Mouse (Mus musculus): Measurements from ENCODE around the gene Aig1. TPM values are rescaled to one million over a fixed set of nuclear protein-coding genes. Genes with fewer than 3 reads are reported as not detected.
A peak's percentile ranks its signal among the peaks of the same experiment; 100 is the strongest.

Gene Aig1
- polyA plus RNA-seq, 1 experiment from 2014 or later, result 24.2 TPM

- no peaks in the 10 kb centered on the region for H3K36me3 ChIP-seq (replicated peaks)
- WGBS, result 92% methylated on average over 8 of the region's 8 CpGs
- no peaks in the 10 kb centered on the region for H3K9me3 ChIP-seq
- H3K4me3 ChIP-seq, result no peak overlapping the region
- no peak overlapping the region for H3K27ac ChIP-seq (replicated peaks)
- DNase-seq (ENCODE audit: low spot score), result no peak
- H3K27me3 ChIP-seq (replicated peaks; ENCODE audit: low read depth, poor library complexity, severe bottlenecking), result no peaks in the 10 kb centered on the region
- no peaks in the 10 kb centered on the region; the same call in 1 of the 2 replicates for H3K4me1 ChIP-seq
Observed at GRCm38 (mm10) chr10:13685366-13685765, 183.4 kb downstream of the Aig1 start.

DNA sequence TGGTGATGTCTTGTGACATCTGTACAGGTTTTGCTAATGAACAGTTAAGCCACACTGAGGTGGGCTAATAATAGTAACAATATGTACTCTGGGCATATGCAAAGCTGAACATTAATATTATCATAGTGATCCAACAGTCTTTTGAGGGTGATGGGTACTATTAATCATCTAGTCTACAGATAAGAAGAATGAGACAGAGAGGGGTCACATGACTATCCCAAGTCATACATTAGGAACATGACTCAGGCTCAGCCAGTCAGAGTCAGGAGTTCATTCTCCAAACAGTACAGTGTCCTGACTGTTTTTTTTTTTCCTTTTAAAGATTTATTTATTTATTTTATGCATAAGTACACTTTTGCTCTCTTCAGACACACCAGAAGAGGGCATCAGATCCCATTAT lies 184.3 kb downstream of the Aig1 start:
- no peak overlapping the region for H3K4me3 ChIP-seq
- H3K36me3 ChIP-seq (replicated peaks), result no peaks in the 10 kb centered on the region

GRCm38 (mm10) chr10:13682565-13682964 lies 186.2 kb downstream of the Aig1 start:
- no peaks in the 10 kb centered on the region for H3K36me3 ChIP-seq (replicated peaks)
- peak; percentile 21 for DNase-seq (ENCODE audit: low spot score)
- no peaks in the 10 kb centered on the region for H3K27me3 ChIP-seq (replicated peaks; ENCODE audit: low read depth, poor library complexity, severe bottlenecking)
- WGBS, result 56% methylated on average over 3 of the region's 3 CpGs
- H3K4me1 ChIP-seq, result no peaks in the 10 kb centered on the region
- no peak overlapping the region for H3K27ac ChIP-seq (replicated peaks)
- H3K9me3 ChIP-seq, result no peaks in the 10 kb centered on the region
- H3K4me3 ChIP-seq, result no peak overlapping the region

More for the DNA sequence above, 184.3 kb downstream of the Aig1 start:
- no peaks in the 10 kb centered on the region for H3K9me3 ChIP-seq
- DNase-seq (ENCODE audit: low spot score), result no peak
- H3K27ac ChIP-seq (replicated peaks), result no peak overlapping the region
- no peaks in the 10 kb centered on the region; the same call in 1 of the 2 replicates for H3K4me1 ChIP-seq
- H3K27me3 ChIP-seq (replicated peaks; ENCODE audit: low read depth, poor library complexity, severe bottlenecking), result no peaks in the 10 kb centered on the region

GRCm38 (mm10) chr10:13677440-13677839 lies 191.3 kb downstream of the Aig1 start:
- DNase-seq (ENCODE audit: low spot score), result no peak
- Histone ChIP-seq H3K27ac (replicated peaks) (no peak overlapping the region), H3K27me3 (replicated peaks; ENCODE audit: low read depth, poor library complexity, severe bottlenecking) (no peaks in the 10 kb centered on the region), H3K4me3 (no peak overlapping the region), H3K36me3 (replicated peaks) (no peaks in the 10 kb centered on the region), H3K4me1 (no peaks in the 10 kb centered on the region), H3K9me3 (no peaks in the 10 kb centered on the region)
- 92% methylated on average over 2 of the region's 2 CpGs for WGBS

DNA sequence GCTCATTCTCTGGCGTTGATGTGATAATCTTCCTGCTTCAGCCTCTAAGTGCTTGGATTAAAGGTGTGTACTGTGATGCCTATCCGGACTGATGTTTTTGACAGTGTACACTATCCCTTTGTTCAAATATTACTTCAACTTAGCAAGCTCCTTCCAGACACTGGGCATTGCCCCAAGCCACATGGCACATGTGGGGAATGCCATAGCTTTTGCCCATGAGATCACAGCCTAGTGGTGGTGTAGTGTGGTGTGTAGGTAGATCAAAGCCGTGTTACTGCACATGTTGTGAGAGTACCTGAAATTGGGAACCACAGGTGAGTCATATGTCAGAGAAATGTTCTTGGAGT lies 193.8 kb downstream of the Aig1 start:
- no peaks in the 10 kb centered on the region for H3K36me3 ChIP-seq (replicated peaks)
- no peaks in the 10 kb centered on the region for H3K9me3 ChIP-seq
- H3K27ac ChIP-seq (replicated peaks), result no peak overlapping the region
- H3K27me3 ChIP-seq (replicated peaks; ENCODE audit: low read depth, poor library complexity, severe bottlenecking), result no peaks in the 10 kb centered on the region
- H3K4me3 ChIP-seq, result no peak overlapping the region
- no peak for DNase-seq (ENCODE audit: low spot score)
- 81% methylated on average over 3 of the region's 3 CpGs for WGBS
- no peaks in the 10 kb centered on the region for H3K4me1 ChIP-seq

DNA sequence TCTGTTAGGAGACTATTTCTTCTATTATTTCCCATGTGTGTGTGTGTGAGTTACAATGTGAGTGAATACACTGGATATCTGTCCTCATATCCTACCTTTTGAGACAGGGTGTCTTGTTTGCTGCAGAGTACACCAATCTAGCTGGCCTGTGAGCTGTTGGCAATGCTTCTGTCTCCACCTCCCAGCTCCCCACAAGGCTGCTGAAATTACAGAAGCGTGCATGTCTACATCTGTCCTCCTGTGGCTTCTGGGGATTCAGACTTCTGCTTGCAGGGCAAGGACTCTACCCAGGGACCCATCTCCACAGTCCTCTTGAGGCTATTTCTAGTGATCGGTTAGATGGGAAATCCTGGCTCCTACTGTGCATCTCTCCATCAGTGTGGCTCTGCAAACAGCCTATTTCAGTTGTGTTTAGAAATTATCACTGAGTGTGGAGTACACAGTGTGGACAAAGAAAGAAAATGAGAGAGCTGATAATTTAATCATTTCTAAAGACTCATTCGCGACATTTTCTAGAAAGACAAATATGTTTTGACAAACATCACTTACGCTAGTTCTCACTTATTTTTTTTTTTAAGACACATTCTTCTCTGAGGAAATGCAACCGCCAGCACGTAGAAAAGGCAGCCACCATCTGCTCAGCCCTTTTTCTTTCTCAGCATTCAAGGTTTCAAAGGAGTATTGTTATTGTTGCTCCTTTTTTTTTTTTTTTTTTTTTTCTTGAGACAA lies 194.3 kb downstream of the Aig1 start:
- no peak for DNase-seq (ENCODE audit: low spot score)

GRCm38 (mm10) chr10:13667166-13667696 lies 201.5 kb downstream of the Aig1 start:
- no peaks in the 10 kb centered on the region for H3K9me3 ChIP-seq
- no peak overlapping the region for H3K27ac ChIP-seq (replicated peaks)
- no peaks in the 10 kb centered on the region for H3K27me3 ChIP-seq (replicated peaks; ENCODE audit: low read depth, poor library complexity, severe bottlenecking)
- WGBS, result 85% methylated on average over 10 of the region's 10 CpGs
- DNase-seq (ENCODE audit: low spot score), result no peak
- H3K4me3 ChIP-seq, result no peak overlapping the region
- H3K4me1 ChIP-seq, result no peaks in the 10 kb centered on the region
- H3K36me3 ChIP-seq (replicated peaks), result no peaks in the 10 kb centered on the region

More for the DNA sequence above, 194.3 kb downstream of the Aig1 start:
- H3K9me3 ChIP-seq, result no peaks in the 10 kb centered on the region
- 83% methylated on average over 7 of the region's 7 CpGs for WGBS
- H3K4me1 ChIP-seq, result no peaks in the 10 kb centered on the region
- no peaks in the 10 kb centered on the region for H3K36me3 ChIP-seq (replicated peaks)
- H3K4me3 ChIP-seq, result no peak overlapping the region
- no peak overlapping the region for H3K27ac ChIP-seq (replicated peaks)
- no peaks in the 10 kb centered on the region for H3K27me3 ChIP-seq (replicated peaks; ENCODE audit: low read depth, poor library complexity, severe bottlenecking)

DNA sequence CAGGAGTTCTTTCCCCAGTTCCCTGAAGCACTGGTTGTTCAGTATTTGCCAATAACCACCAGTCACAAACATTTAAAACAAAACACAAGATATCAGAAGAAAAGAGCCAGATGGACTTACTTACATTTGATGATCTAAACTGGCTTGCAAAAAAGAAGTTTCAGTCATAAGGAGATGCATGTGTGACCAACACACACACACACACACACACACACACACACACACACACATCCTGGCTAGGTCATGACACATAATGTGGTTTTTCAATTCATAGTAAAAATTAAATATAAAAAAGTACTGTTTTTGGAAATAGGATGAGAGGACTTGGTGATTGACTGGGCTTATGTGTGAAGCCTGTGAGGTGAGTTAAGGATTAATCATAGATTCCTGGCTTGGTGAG lies 205.3 kb downstream of the Aig1 start:
- no peaks in the 10 kb centered on the region for H3K27me3 ChIP-seq (replicated peaks; ENCODE audit: low read depth, poor library complexity, severe bottlenecking)
- H3K27ac ChIP-seq (replicated peaks), result no peak overlapping the region
- H3K4me1 ChIP-seq, result no peaks in the 10 kb centered on the region
- no peak for DNase-seq (ENCODE audit: low spot score)
- no peaks in the 10 kb centered on the region for H3K9me3 ChIP-seq
- H3K4me3 ChIP-seq, result no peak overlapping the region
- H3K36me3 ChIP-seq (replicated peaks), result no peaks in the 10 kb centered on the region

DNA sequence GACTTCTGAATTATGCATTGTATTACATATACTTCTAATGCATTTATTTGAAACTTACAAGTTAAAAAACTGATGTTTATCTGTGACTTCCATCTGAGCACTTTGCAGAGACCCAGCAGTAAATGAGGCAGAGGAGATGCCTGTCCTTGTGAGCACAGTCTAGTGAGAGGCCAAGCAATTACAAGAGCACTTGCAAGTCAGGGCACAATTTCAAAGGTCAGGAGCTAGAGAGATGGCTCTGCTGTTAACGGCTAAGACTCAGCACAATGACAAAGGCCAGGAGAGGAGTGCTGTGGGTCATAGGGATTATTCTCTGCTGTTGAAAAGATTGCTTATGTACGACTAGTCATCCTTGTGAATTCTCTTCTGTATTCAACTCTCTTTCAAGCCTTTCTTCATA lies 209.0 kb downstream of the Aig1 start:
- Histone ChIP-seq H3K9me3 (no peaks in the 10 kb centered on the region), H3K27ac (replicated peaks) (no peak overlapping the region), H3K4me3 (no peak overlapping the region), H3K4me1 (no peaks in the 10 kb centered on the region), H3K36me3 (replicated peaks) (no peaks in the 10 kb centered on the region), H3K27me3 (replicated peaks; ENCODE audit: low read depth, poor library complexity, severe bottlenecking) (no peaks in the 10 kb centered on the region)
- WGBS, result 50% methylated on average over 2 of the region's 2 CpGs
- no peak for DNase-seq (ENCODE audit: low spot score)

DNA sequence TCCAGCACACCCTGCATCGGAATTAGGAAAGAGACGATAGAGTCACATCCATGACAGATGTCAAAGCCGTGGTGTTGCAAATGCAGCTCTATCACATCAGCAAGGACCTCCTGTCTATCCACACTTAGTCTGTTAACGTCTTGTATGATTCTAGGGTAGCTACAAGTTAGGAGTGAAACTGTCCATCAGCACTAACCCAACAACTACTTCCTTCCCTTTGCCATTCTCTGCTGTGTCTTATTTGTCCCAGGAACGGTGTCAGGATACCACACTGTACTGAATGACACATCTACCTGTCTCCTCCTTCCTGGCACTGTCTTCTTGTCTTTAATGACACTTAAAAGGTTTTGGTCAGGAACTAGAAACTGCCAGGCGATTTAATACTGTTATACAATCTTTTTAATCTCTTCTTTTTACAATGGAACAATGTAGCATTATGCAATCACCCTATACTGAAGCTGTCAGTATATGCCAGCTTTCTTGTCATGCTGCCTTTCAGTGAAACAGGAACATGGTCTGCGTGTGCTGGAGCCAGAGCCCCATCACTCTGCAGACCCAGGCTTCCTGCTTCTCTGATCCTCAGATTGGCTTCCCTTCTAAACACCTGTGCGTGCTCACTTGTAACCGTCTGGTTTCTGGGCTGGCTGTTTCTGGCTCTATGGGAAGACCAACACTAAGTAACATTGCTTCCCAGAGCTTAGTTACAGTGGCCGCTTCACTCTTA lies 214.9 kb downstream of the Aig1 start:
- Histone ChIP-seq H3K27ac (replicated peaks) (no peak overlapping the region), H3K4me3 (no peak overlapping the region), H3K27me3 (replicated peaks; ENCODE audit: low read depth, poor library complexity, severe bottlenecking) (no peaks in the 10 kb centered on the region), H3K4me1 (no peaks in the 10 kb centered on the region), H3K36me3 (replicated peaks) (no peaks in the 10 kb centered on the region), H3K9me3 (no peaks in the 10 kb centered on the region)
- 89% methylated on average over 10 of the region's 10 CpGs for WGBS
- DNase-seq (ENCODE audit: low spot score), result no peak

DNA sequence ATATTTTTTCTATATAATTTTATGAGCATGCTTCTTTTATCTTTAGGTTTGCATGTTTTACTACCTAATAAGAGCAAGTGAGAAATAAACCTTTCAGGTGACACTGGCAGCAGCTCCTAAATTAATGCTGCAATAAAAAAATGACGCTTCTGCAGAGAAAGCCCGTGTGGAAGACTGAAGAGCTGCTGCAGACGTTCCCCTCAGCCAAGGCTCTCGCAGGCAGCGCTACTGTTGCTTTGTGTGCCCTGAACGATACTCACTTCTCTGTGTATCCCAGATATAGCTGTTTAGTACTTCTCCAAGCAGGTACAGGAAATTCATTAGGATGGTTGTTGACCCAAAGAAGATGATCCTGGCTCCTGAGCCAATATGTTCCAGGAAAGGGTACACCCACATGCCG lies 215.5 kb downstream of the Aig1 start:
- Histone ChIP-seq H3K4me1 (no peaks in the 10 kb centered on the region), H3K27ac (replicated peaks) (no peak overlapping the region), H3K27me3 (replicated peaks; ENCODE audit: low read depth, poor library complexity, severe bottlenecking) (no peaks in the 10 kb centered on the region), H3K9me3 (no peaks in the 10 kb centered on the region), H3K4me3 (no peak overlapping the region), H3K36me3 (replicated peaks) (no peaks in the 10 kb centered on the region)
- DNase-seq (ENCODE audit: low spot score), result no peak
- WGBS, result 91% methylated on average over 7 of the region's 7 CpGs

DNA sequence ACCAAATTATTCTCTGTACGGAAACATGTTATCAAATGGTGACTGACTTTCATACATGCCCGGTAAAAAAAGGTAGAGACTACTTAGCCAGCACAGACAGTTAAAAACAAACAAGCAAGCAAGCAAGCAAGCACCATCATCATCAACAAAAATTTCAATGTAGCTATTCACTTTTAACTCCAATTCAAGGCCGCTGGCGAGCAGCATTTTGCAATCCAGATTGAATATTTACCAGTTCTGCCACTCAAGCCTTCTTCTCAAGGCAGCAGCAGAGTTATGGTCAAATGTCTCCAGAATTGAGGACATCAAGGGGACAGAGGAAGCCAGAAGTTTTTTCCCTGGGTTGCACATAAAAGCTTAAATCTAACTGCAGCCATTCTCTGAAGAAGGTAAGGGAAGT lies 216.7 kb downstream of the Aig1 start:
- DNase-seq (ENCODE audit: low spot score), result no peak
- Histone ChIP-seq H3K27ac (replicated peaks) (no peak overlapping the region), H3K9me3 (no peaks in the 10 kb centered on the region), H3K4me3 (no peak overlapping the region), H3K36me3 (replicated peaks) (no peaks in the 10 kb centered on the region), H3K4me1 (peaks cover 5% of the 10 kb centered on the region; the same call in 1 of the 2 replicates), H3K27me3 (replicated peaks; ENCODE audit: low read depth, poor library complexity, severe bottlenecking) (no peaks in the 10 kb centered on the region)
- WGBS, result 93% methylated on average over 4 of the region's 4 CpGs

DNA sequence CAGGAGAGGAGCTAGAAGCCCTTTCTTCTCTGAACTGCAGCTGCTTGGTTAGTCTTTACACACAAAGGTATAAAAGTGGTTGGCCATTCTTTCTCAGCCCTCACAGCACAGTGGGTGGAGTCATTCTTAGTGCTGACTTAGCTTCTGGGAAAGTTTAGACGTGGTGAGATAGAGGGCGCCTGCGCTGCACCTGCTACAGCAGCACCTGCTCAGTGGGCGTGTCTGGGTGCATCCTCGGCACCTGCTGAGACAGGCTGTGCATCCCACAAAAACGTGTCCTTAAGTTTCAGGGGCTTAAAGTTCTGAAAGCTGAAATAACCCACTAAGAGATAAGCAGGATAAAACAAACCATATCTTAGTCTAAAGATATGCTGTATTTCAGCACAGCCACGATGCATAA lies 227.0 kb downstream of the Aig1 start:
- no peak for DNase-seq (ENCODE audit: low spot score)
- 22% methylated on average over 7 of the region's 7 CpGs for WGBS
- Histone ChIP-seq H3K4me3 (no peak overlapping the region), H3K27me3 (replicated peaks; ENCODE audit: low read depth, poor library complexity, severe bottlenecking) (no peaks in the 10 kb centered on the region), H3K4me1 (no peaks in the 10 kb centered on the region), H3K9me3 (no peaks in the 10 kb centered on the region), H3K27ac (replicated peaks) (no peak overlapping the region), H3K36me3 (replicated peaks) (no peaks in the 10 kb centered on the region)
